Mouse (Mus musculus): ENCODE data around the gene Osbpl5.

DNA sequence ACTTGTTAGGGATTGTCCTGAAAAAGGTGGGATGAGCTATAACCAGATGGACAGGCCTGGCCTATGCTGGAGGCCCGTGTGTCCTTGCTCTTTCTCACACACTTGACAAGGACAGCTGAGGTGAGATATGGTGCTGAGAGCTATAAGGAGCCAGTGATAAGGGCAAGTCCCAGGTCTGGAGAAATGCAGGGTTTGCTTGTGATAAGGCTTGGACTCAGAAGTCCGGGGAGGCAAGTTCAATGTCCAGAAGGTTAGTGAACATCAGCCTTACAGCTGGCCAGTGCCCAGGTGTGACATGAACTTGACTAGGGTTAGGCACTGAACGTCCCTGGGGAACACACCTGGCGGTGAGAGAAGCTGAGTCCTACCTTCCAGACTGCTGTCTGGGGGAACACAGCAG, 4.7 kb downstream of the Osbpl5 start:
- TF ChIP-seq CTCF (IDR thresholded peaks at IDR 0.05; ENCODE audit: control insufficient read depth, insufficient read depth, insufficient replicate concordance, low read depth, low read length), result no peak
- TF ChIP-seq POLR2A (IDR thresholded peaks at IDR 0.05; ENCODE audit: control insufficient read depth, low read depth, low read length), result no peak

Measured in testis, adult 2 months (tissue).